Mouse (Mus musculus): ENCODE data around the gene Pkig.
"Not testable (repeated sequence)": the region's sequence is repeated elsewhere in the genome, so short reads cannot be mapped to it uniquely, and the experiment has no call there.

Gene Pkig

DNA sequence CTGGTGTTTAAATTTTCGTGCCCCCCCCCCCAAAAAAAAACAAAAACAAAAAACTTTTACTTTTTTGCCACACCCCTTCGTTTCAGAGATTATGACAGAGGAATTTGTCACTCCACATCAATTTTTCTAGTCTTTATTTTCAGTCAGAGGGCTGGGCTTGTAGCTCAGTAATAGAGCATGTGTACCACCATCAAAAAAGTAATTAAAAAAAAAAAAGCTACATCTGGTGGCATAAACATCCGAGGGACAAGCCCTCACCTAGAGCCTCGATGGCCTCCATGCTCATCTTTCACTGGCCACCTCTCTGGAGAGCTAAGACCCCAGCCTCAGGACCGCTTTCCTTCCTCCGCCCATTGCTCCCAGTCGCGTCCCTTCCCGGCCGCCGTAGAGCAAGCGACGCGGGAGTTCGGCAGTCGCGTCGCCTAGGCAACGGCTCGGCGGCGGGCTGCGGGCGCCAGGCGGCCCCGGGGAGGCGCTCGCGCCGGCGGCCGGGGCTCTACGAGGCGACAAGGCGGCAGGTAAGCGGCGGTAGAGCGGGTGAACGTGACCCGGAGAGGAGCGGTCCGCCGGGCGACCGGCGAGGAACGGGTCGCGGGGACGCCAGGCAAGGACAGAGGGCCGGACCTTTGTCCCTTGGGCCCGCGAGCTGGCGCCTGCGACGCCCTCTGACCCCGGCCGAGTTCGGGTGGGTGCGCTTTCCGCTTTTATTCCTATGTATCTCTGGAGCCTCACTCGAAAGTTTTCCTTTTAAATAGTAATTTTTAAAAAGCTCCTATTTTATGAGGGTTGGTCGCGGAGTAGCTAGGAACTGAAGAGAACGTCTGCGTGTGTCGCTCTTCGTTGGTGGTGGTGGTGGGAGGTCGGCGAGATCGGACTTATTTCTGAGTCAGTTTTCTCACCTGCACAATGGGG, at the start of gene Pkig:
Gene Pkig (plus strand): TSS at position 412 of the 912 bp plus-strand sequence.
- DNase-seq = peak; percentile 90

DNA sequence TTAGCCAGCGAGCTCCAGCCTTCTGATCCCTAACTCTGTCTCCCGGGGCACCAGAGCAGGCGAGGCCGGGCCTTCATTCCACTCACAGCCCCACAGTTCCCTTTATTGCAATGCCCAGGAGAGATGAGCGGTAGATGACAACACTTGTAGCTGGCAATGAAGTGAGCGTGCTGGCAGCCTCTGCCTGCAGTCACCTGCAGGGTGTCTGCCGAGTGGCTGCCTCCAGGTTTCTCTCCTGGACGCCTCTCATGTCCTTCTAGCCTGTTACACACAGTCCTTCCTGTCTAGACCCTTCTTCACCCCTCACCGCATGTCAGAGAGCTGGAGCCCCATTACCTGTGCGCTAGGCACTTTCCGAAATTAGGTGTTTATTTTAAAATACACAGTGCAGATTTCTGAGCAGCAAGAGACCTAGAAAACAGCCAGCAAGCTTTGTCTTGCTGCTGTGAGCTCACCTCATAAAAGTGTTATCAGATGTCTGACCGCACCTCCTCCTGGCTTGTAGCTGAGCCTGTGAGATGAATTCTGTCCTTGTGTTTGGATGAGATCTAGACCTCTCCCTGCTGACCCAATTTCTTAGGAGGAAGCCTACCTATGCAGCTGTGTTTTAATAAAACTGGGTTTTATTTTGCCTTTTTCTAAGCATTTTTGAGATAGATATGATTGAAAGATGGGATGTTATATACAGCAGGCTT, 48.8 kb upstream of the Pkig start:
- DNase-seq = no peak

GRCm38 (mm10) chr2:163611176-163611575, 47.0 kb upstream of the Pkig start:
- DNase-seq = no peak

GRCm38 (mm10) chr2:163613206-163613605, 45.0 kb upstream of the Pkig start:
- no peak for DNase-seq

- no peak for DNase-seq
Observed at GRCm38 (mm10) chr2:163613990-163614389, 44.2 kb upstream of the Pkig start.

DNA sequence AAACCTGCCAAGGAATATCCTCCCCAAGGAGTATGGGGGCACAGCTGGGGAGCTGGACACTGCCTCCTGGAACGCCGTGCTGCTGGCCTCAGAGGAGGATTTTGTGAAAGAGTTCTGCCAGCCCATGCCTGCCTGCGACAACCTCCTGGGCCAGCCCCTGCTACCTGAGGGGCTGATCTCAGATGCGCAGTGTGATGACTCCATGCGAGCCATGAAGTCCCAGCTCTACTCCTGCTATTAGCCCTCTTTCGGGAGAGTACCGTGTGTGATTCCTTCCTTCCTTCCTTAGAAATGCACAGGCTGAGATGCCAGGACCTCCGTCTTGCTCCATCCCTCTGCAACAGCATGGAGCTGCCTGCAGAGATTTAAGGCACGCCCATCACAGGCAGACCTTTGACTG, 42.8 kb upstream of the Pkig start:
- no peak for DNase-seq

- no peak for DNase-seq
Observed at GRCm38 (mm10) chr2:163615906-163616651, 42.1 kb upstream of the Pkig start.

- no peak for DNase-seq
Observed at GRCm38 (mm10) chr2:163616652-163617227, 41.4 kb upstream of the Pkig start.

- no peak for DNase-seq
Observed at GRCm38 (mm10) chr2:163617232-163617863, 40.8 kb upstream of the Pkig start.

DNA sequence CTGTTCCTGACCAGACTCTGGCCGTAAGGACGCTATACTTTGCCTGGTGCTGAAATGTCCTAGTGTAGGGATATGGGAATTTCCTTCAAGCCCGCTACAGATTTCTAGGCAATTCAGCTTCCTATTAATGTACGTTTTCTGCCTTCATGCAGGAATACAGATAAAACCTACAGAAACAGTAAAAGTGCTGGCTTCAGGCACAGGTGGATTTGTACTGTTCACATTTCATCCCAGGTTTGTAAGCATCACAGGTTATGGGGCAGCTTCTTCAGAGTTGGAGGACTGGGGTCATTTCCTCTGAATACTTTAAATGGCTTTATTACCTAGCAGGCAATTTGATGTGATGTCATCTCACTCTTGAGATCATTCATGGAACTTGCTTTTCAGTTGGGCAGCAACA, 40.3 kb upstream of the Pkig start:
- no peak for DNase-seq

DNA sequence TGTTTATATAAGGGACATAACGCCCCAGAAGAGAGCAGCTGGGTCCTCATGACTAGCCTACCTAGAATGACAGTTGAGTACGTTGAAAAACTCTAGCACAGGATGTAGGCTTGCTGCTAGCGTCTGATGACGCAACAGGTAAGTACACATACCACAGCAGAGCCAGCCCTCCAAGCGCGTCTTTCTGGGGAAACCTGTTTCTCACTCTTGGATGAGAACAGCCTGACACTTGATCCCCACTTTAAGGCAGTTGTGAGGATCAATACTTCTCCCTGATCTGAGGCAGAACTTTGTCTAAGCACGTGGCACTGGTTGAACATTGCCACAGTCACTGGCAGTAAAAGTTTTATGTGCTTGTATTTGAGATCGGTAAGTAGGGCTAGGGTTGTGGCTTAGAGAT, 37.7 kb upstream of the Pkig start:
- DNase-seq = no peak

GRCm38 (mm10) chr2:163621401-163621800, 36.8 kb upstream of the Pkig start:
- DNase-seq = not testable (repeated sequence)

GRCm38 (mm10) chr2:163631223-163631622, 27.0 kb upstream of the Pkig start:
- no peak for DNase-seq

- no peak for DNase-seq
Observed at GRCm38 (mm10) chr2:163631715-163632114, 26.5 kb upstream of the Pkig start.

- DNase-seq = no peak
Observed at GRCm38 (mm10) chr2:163634211-163634610, 24.0 kb upstream of the Pkig start.

DNA sequence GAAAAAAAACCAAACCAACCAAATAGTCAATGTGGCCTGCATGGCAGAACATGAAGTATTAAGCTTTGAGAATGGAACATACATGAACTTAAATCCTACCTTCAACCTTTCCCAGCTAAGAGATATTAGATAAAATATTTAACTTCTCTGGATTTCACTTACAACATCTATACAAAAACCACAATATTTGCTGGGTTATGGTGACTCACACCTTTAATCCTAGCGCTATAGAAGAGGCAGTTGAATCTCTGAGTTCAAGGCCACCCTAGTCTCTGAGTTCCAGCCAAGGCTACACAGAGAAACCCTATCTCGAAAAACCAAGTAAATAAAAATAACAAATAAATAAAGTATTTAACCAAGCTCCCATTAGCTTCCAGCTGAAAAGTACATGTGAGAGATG, 22.1 kb upstream of the Pkig start:
- no peak for DNase-seq

DNA sequence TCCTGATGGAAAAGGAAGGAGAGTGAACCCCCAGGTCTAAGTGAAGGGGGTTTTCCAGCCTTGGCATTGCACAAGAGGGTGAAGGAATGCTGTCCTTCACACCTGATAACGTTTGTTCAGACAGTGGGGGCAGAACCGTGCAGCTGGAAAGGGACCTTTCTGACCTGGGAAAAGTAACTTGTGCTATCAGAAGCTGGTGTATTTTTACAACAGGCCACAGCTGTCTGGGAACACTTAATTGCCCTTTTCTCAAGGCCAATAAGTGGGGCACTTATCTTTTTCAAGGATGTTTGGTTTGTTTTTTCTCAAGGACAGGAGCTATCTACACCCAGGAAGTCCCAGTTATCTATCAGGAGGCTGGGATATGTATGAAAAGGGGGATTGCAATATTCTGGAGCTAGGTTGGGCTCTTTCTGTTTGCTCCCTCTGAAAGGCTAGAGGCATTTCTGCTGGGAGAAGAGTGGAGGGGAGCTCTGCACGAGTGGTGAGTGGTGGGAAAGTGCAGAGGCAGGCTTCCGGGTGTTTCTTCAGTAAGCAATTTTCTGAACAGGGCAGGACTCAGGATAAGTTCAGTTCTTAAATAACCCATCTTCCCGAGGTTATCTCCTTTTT, 20.4 kb upstream of the Pkig start:
- no peak for DNase-seq

DNA sequence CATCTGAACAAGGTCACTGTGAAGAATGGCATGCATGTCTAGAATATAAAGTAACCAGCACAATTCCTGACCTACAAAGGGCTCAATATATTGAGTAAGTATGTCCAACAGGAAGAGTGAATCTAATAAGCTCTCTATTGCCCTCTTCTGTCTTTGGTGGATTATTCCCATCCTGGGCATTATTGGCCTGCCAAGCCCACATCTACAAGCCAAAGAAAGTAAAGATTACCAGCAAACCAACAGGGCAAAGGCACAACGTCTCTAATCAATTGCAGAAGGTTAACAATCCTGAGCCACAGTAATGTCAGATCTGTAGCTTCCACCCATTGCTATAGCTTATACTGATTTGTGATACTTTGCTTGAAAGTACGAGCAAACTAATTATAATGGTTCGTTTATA, 17.7 kb upstream of the Pkig start:
- no peak for DNase-seq

GRCm38 (mm10) chr2:163641681-163642080, 16.5 kb upstream of the Pkig start:
- DNase-seq = no peak

- DNase-seq = peak; percentile 53
Observed at GRCm38 (mm10) chr2:163642685-163643575, 15.3 kb upstream of the Pkig start.

GRCm38 (mm10) chr2:163643576-163643971, 14.6 kb upstream of the Pkig start:
- DNase-seq = no peak
